Mouse (Mus musculus) MEL (cell line): ENCODE results near the gene Dgkg. TPM values are rescaled to one million over a fixed set of nuclear protein-coding genes. Genes with fewer than 3 reads are reported as not detected.

ENCODE experiments used
- DNase-seq: peaks from one replicate; pipeline ENCODE4 v3.0.0; 2011; ENCODE audit warnings: low read depth, low spot score
- H3K27ac ChIP-seq: 2 replicates; pipeline ENCODE4 v1.5.1; 2012; ENCODE audit warnings: low read depth, mild to moderate bottlenecking, control low read depth, low read length, moderate library complexity; ENCODE audit not compliant: control insufficient read depth
- H3K27me3 ChIP-seq, 2 experiments: fragments of 150-350 bp in 1 of 2; sonication (generic) in 1 of 2; 2 replicates each; pipeline ENCODE4 v1.6.1; 2012; ENCODE audit warnings: low read length in 2 of 2, mild to moderate bottlenecking in 2 of 2, improper control_type of control experiment in 1 of 2, moderate library complexity in 1 of 2; ENCODE audit not compliant: insufficient read depth in 2 of 2, control insufficient read depth in 1 of 2
- H3K36me3 ChIP-seq, 2 experiments: 2 replicates each; pipeline ENCODE4 v1.6.1; 2012 to 2014; ENCODE audit warnings: low read length in 2 of 2, improper control_type of control experiment in 1 of 2, inconsistent platforms in 1 of 2, mild to moderate bottlenecking in 1 of 2; ENCODE audit not compliant: insufficient read depth in 2 of 2, control insufficient read depth in 1 of 2
- H3K4me1 ChIP-seq, 2 experiments: fragments of 150-350 bp in 1 of 2; sonication (generic) in 1 of 2; 2 replicates each; pipeline ENCODE4 v1.6.1; 2012; ENCODE audit warnings: low read length in 2 of 2, improper control_type of control experiment in 1 of 2, mild to moderate bottlenecking in 1 of 2; ENCODE audit not compliant: insufficient read depth in 2 of 2, control insufficient read depth in 1 of 2
- H3K4me3 ChIP-seq, 2 experiments: fragments of 150-350 bp in 1 of 2; sonication (generic) in 1 of 2; 2 replicates each; pipeline ENCODE4 v1.5.1; 2012; ENCODE audit warnings: low read depth in 2 of 2, low read length in 2 of 2, mild to moderate bottlenecking in 2 of 2, moderate library complexity in 2 of 2, control low read depth in 1 of 2, improper control_type of control experiment in 1 of 2; ENCODE audit not compliant: control insufficient read depth in 1 of 2, insufficient read depth in 1 of 2
- H3K79me2 ChIP-seq: 2 replicates; pipeline ENCODE4 v1.6.1; 2012; ENCODE audit warnings: mild to moderate bottlenecking, low read length, moderate library complexity; ENCODE audit not compliant: control insufficient read depth, poor library complexity, insufficient read depth
- H3K9ac ChIP-seq: 2 replicates; pipeline ENCODE4 v1.6.1; 2012; ENCODE audit warnings: low read depth, mild to moderate bottlenecking, control low read depth, low read length, moderate library complexity; ENCODE audit not compliant: control insufficient read depth, poor library complexity, severe bottlenecking
- H3K9me3 ChIP-seq: fragments of 150-350 bp; sonication (generic); replicated peaks from 2 replicates; pipeline ENCODE4 v1.6.1; 2012; ENCODE audit warnings: mild to moderate bottlenecking, low read length, improper control_type of control experiment, moderate library complexity; ENCODE audit not compliant: insufficient read depth
- CHD2 ChIP-seq: IDR thresholded peaks from 2 replicates; pipeline ENCODE4 v1.6.1; 2011; ENCODE audit warnings: low read length, improper control_type of control experiment
- CTCF ChIP-seq, 3 experiments: IDR thresholded peaks in 2 of 3; conservative IDR thresholded peaks in 1 of 3; 2 replicates each; pipeline ENCODE4 v1.5.1; 2011 to 2012; ENCODE audit warnings: low read length in 3 of 3, low read depth in 2 of 3, mild to moderate bottlenecking in 2 of 3, improper control_type of control experiment in 1 of 3, inconsistent platforms in 1 of 3, mixed read lengths in 1 of 3, moderate library complexity in 1 of 3; ENCODE audit not compliant: control insufficient read depth in 1 of 3, insufficient read depth in 1 of 3, poor library complexity in 1 of 3, severe bottlenecking in 1 of 3
- ETS1 ChIP-seq: IDR thresholded peaks from 2 replicates; pipeline ENCODE4 v1.6.1; 2012; ENCODE audit warnings: low read depth, mild to moderate bottlenecking, inconsistent platforms, low read length, improper control_type of control experiment, moderate library complexity
- HCFC1 ChIP-seq: IDR thresholded peaks from 2 replicates; pipeline ENCODE4 v1.6.1; 2012; ENCODE audit warnings: low read depth, mild to moderate bottlenecking, inconsistent platforms, low read length, improper control_type of control experiment, moderate library complexity
- KAT2A ChIP-seq: conservative IDR thresholded peaks from 2 replicates; pipeline ENCODE4 v1.6.1; 2012; ENCODE audit warnings: low read depth, low read length, improper control_type of control experiment, inconsistent platforms
- MAFK ChIP-seq: IDR thresholded peaks from 2 replicates; pipeline ENCODE4 v1.6.1; 2011; ENCODE audit warnings: low read depth, mild to moderate bottlenecking, low read length, improper control_type of control experiment, borderline replicate concordance
- MAX ChIP-seq: IDR thresholded peaks from 2 replicates; pipeline ENCODE4 v1.6.1; 2011; ENCODE audit warnings: low read length, improper control_type of control experiment
- NRF1 ChIP-seq: IDR thresholded peaks from 2 replicates; pipeline ENCODE4 v1.6.1; 2014; ENCODE audit warnings: low read depth, mild to moderate bottlenecking, inconsistent platforms, low read length, improper control_type of control experiment, moderate library complexity; ENCODE audit not compliant: poor library complexity, insufficient read depth, severe bottlenecking
- POLR2AphosphoS2 ChIP-seq: IDR thresholded peaks from 2 replicates; pipeline ENCODE4 v1.6.1; 2011; ENCODE audit warnings: low read length, improper control_type of control experiment
- RAD21 ChIP-seq: IDR thresholded peaks from 2 replicates; pipeline ENCODE4 v1.6.1; 2011; ENCODE audit warnings: mild to moderate bottlenecking, low read depth, low read length, improper control_type of control experiment
- RCOR1 ChIP-seq: IDR thresholded peaks from 2 replicates; pipeline ENCODE4 v1.6.1; 2012; ENCODE audit warnings: low read depth, mild to moderate bottlenecking, inconsistent platforms, low read length, improper control_type of control experiment
- SMC3 ChIP-seq: IDR thresholded peaks from 2 replicates; pipeline ENCODE4 v1.6.1; 2011; ENCODE audit warnings: low read depth, low read length, improper control_type of control experiment
- TBP ChIP-seq: IDR thresholded peaks from 2 replicates; pipeline ENCODE4 v1.8.0; 2011; ENCODE audit warnings: low read depth, low read length, improper control_type of control experiment
- USF2 ChIP-seq, 2 experiments: IDR thresholded peaks; 2 replicates each; pipeline ENCODE4 v1.6.1; 2011 to 2012; ENCODE audit warnings: improper control_type of control experiment in 2 of 2, low read length in 2 of 2, borderline replicate concordance in 1 of 2, inconsistent platforms in 1 of 2, low read depth in 1 of 2, mild to moderate bottlenecking in 1 of 2; ENCODE audit not compliant: insufficient read depth in 1 of 2
- ZNF384 ChIP-seq: IDR thresholded peaks from 2 replicates; pipeline ENCODE4 v1.6.1; 2012; ENCODE audit warnings: low read depth, mild to moderate bottlenecking, inconsistent platforms, low read length, improper control_type of control experiment
- polyA plus RNA-seq, 2 experiments: library from polyadenylated mRNA; stranded (reverse) in 1 of 2; unstranded in 1 of 2; fragments of >175 nt in 1 of 2; fragments of >200 nt in 1 of 2; gene quantifications; 2 replicates each; pipeline versions ENCODE4 v1.2.1 to v1.2.4; 2012; ENCODE audit warnings: low replicate concordance in 2 of 2, low read depth in 1 of 2; ENCODE audit not compliant: insufficient read length in 2 of 2, insufficient read depth in 1 of 2, missing spikeins in 1 of 2
- total RNA-seq: library from RNA; depleted of rRNA; stranded (reverse); fragments of 300-350 nt; gene quantifications from 2 replicates; pipeline ENCODE4 v1.2.3, GENCODE M21; 2012

The Dgkg gene
- total and polyA plus RNA-seq, 3 experiments: not detected

DNA sequence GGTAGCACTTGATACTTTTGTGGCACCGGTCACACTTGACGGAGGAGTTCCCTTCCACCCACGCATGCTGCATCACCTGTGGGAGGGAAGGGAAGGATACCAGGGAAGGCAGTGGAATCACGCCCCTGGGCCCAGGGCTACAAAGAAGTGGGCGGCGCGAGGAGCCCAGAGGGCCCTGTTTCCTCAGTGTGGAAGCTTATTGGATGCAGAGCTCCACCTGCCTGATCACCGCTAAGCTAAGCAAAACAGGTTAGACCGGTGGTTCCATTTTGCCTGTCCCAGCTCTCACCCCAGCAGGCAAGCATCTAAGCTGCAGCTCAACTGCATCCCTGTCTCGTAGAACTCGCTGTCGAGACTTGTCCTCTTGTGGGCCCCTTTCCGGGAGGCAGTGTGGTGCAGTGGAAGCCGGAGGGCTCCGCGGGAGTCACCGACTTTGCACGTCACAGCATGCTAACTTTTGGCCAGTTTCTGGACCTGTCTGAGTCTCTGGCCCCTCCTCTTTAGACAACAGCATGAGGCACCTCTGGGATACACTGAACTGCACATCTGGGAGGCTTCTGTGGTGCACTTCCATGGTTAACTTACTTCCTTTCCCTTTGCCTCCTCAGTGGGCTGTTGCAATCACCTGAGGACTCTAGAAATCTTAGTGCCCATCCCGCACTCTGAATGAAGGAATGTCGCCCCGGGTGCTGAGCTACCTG is 84.2 kb downstream of the Dgkg start:
- H3K27ac ChIP-seq: no peak overlapping the region
- DNase-seq: no peak
- no peaks in the 10 kb centered on the region for H3K9me3 ChIP-seq
- TF ChIP-seq ZNF384: no peak
- TF ChIP-seq MAFK: no peak
- no peak for TF ChIP-seq POLR2AphosphoS2
- no peak for TF ChIP-seq KAT2A
- TF ChIP-seq MAX: no peak
- no peaks in the 10 kb centered on the region for H3K79me2 ChIP-seq
- H3K4me3 ChIP-seq: no peak overlapping the region
- H3K27me3 ChIP-seq: no peaks in the 10 kb centered on the region
- no peaks in the 10 kb centered on the region for H3K4me1 ChIP-seq
- no peak overlapping the region for H3K9ac ChIP-seq
- H3K36me3 ChIP-seq: no peaks in the 10 kb centered on the region

DNA sequence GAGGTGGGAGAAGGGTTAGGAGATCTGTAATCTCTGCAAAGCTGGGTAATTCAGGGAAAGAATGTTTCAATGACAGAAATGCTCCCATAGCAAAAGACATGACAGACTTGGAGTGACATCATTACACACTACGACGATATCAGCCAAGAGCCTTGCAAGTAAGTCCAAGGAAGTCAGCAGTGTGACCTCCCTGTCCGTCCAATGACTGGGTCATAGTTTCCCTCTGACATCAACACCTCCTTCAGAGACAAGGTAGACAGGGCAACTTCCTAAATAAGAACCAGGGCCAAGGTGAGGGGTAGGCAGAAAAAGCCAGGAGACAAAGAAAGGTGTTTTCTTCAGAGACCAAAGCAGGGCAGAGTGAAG is 92.1 kb downstream of the Dgkg start:
- Histone ChIP-seq H3K9ac (no peak overlapping the region), H3K4me3 (no peak overlapping the region), H3K27ac (no peak overlapping the region)
- TF ChIP-seq ETS1: no peak
- TF ChIP-seq TBP: no peak
- no peak for TF ChIP-seq CHD2
- no peak for TF ChIP-seq RCOR1
- TF ChIP-seq NRF1: no peak
- no peak for TF ChIP-seq CTCF (IDR thresholded peaks at IDR 0.05 in 2 of 3, conservative IDR thresholded peaks at IDR 0.05 in 1 of 3; ENCODE audit: control insufficient read depth in 1 of 3, insufficient read depth in 1 of 3, low read depth in 2 of 3, low read length in 3 of 3, poor library complexity in 1 of 3, severe bottlenecking in 1 of 3)
- TF ChIP-seq, all 39 proteins: peak for 0
- H3K79me2 ChIP-seq: no peaks in the 10 kb centered on the region
- H3K36me3 ChIP-seq: no peaks in the 10 kb centered on the region
- H3K27me3 ChIP-seq: no peaks in the 10 kb centered on the region; a peak in 1 of 4 replicates
- DNase-seq: no peak
- H3K9me3 ChIP-seq: no peaks in the 10 kb centered on the region
- H3K4me1 ChIP-seq: no peaks in the 10 kb centered on the region

DNA sequence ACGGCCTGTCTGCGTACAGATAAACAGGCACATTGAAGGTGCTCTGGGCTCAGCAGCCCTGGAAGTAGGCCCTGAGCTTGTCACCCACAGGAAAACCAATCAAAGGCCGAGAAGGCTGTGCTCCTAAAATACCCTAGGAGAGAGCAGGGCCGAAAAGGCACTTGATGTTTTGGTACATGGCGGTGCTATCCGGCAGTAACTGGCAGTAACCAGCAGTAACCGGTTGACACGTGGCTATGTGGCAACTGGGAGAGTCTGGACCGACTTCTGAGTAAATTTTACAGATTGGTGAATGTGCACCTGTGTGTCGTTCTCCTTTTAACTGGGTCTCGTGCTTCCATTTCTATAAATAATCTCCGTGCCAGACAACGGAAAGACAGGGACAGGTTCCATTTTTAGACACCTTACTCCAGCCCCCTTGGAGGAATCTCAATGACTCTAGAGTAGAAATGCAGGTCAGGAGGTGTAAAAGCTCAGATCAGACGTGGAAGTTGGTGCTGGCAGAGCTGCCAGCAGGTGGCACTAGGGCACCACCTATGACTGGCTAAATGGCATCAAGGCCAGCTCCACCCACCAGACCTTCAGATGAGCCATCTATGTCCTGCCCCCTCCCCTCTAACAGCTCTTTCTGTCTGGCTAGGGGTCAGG is 92.6 kb downstream of the Dgkg start:
- Histone ChIP-seq H3K36me3 (no peaks in the 10 kb centered on the region), H3K4me3 (no peak overlapping the region), H3K9ac (no peak overlapping the region), H3K27ac (no peak overlapping the region), H3K27me3 (no peaks in the 10 kb centered on the region; a peak in 1 of 4 replicates), H3K4me1 (no peaks in the 10 kb centered on the region), H3K9me3 (no peaks in the 10 kb centered on the region), H3K79me2 (no peaks in the 10 kb centered on the region)
- TF ChIP-seq CTCF (IDR thresholded peaks at IDR 0.05 in 2 of 3, conservative IDR thresholded peaks at IDR 0.05 in 1 of 3; ENCODE audit: control insufficient read depth in 1 of 3, insufficient read depth in 1 of 3, low read depth in 2 of 3, low read length in 3 of 3, poor library complexity in 1 of 3, severe bottlenecking in 1 of 3): peak; percentile 37 to 77 (median 68)
- TF ChIP-seq SMC3: peak; percentile 74
- no peak for TF ChIP-seq CHD2
- no peak for TF ChIP-seq HCFC1
- TF ChIP-seq RAD21: peak; percentile 67
- no peak for TF ChIP-seq USF2 (IDR thresholded peaks at IDR 0.05; ENCODE audit: borderline replicate concordance in 1 of 2, insufficient read depth in 1 of 2, low read depth in 1 of 2, low read length in 2 of 2)
- peak; percentile 24 for DNase-seq
